8 mouse cellular contexts compared by ENCODE assay signal in genomic region chr11:36221271-36221975, GRCm38 (mm10).
A peak's percentile ranks its signal among the peaks of the same experiment; 100 is the strongest.
DNase-seq lines count a peak whose midpoint lies in the region; ATAC-seq and TF ChIP-seq lines count a peak whose summit lies in the region.

No protein-coding gene starts in this region.

- no peaks in the 10 kb centered on the region for H3K36me3 ChIP-seq in forebrain, embryonic 16.5 days (ENCODE audit: control insufficient read depth, insufficient read depth)

- H3K27me3 ChIP-seq in cerebellum, adult 2 months (ENCODE audit: control insufficient read depth, insufficient read depth, low read length): no peaks in the 10 kb centered on the region
- H3K27me3 ChIP-seq in forebrain, embryonic 16.5 days (replicated peaks; ENCODE audit: control insufficient read depth, insufficient read depth, low read length): no peaks in the 10 kb centered on the region

- peak overlapping the region; percentile 3 for H3K4me3 ChIP-seq in cerebellum, adult 2 months (replicated peaks; ENCODE audit: insufficient read depth, low read depth, low read length)
- H3K4me3 ChIP-seq in forebrain, embryonic 16.5 days (replicated peaks; ENCODE audit: low read length): peak overlapping the region; percentile 26; the same call in 1 of the 2 replicates

- ATAC-seq in forebrain, embryonic 16.5 days: peak; percentile 70

- intact Hi-C loops in heart, postnatal 25 days (cut with DNase I): loop anchor here (10.0 kb wide), 2 partner anchors 163 to 963 kb away; no protein-coding TSS in a partner anchor

- DNase-seq in Muller cell, postnatal 12 days (ENCODE audit: inconsistent ontology term): peak; percentile 86
- peak; percentile 88 to 91 for DNase-seq in cerebellum, adult 2 months
- peak; percentile 17 for DNase-seq in heart, postnatal 25 days (ENCODE audit: low spot score)
- DNase-seq in kidney, postnatal 4 days: peak; percentile 84 to 85
- peak; percentile 65 to 76 for DNase-seq in lung, adult 18-20 months
- peak; percentile 71 for DNase-seq in ovary, postnatal 14 days (ENCODE audit: low spot score)
- DNase-seq in urinary bladder, postnatal 4 days (ENCODE audit: low spot score in 2 of 2): peak; percentile 56 to 79

- H3K9ac ChIP-seq in forebrain, embryonic 16.5 days (replicated peaks; ENCODE audit: low read depth, low read length): 0 out of 2 replicates have a peak overlapping the region, but pooled peaks have one; percentile 36

- H3K27ac ChIP-seq in cerebellum, adult 2 months (ENCODE audit: insufficient read depth, low read length): no peak overlapping the region
- H3K27ac ChIP-seq in forebrain, embryonic 16.5 days (ENCODE audit: low read length): no peak overlapping the region

- 5% methylated on average over 10 of the region's 10 CpGs for WGBS in cerebellum, adult 2 months
- 9% methylated on average over 10 of the region's 10 CpGs for WGBS in forebrain, embryonic 16.5 days

- no peak for TF ChIP-seq POLR2A in cerebellum, adult 2 months (IDR thresholded peaks at IDR 0.05; ENCODE audit: borderline replicate concordance, insufficient read depth, low read length)

- H3K9me3 ChIP-seq in forebrain, embryonic 16.5 days (ENCODE audit: control insufficient read depth, low read length): no peaks in the 10 kb centered on the region

- no peaks in the 10 kb centered on the region for H3K4me1 ChIP-seq in cerebellum, adult 2 months (ENCODE audit: control insufficient read depth, insufficient read depth, low read length)
- H3K4me1 ChIP-seq in forebrain, embryonic 16.5 days (replicated peaks; ENCODE audit: control insufficient read depth, insufficient read depth, low read length): peaks cover 20% of the 10 kb centered on the region

- TF ChIP-seq CTCF in cerebellum, adult 2 months (IDR thresholded peaks at IDR 0.05; ENCODE audit: borderline replicate concordance, insufficient read depth, low read depth, low read length): peak; percentile 98

- peak overlapping the region; percentile 36; the same call in 1 of the 2 replicates for H3K4me2 ChIP-seq in forebrain, embryonic 16.5 days (ENCODE audit: low read length)

Comparison
In these comparisons a context has a peak if more than half of its experiments do, and no peak if none do; other contexts are left out.
1. DNase-seq: peak in every context shown above with its lines; median percentile 90 in cerebellum, adult 2 months; 86 in Muller cell, postnatal 12 days; 84 in kidney, postnatal 4 days; 71 in ovary, postnatal 14 days; 70 in lung, adult 18-20 months; 68 in urinary bladder, postnatal 4 days; 17 in heart, postnatal 25 days.